Mouse (Mus musculus) lung, postnatal 0 days (tissue): ENCODE measurements at regions not wholly inside any gene's neighbourhood (a gene's known extent, or its start where the extent isn't known, plus 50 kb on each side); places are given as distances from the start of the nearest gene placed in this dataset.

Experiments used
- CTCF ChIP-seq: IDR thresholded peaks from 2 replicates; pipeline ENCODE4 v1.5.1; 2016; ENCODE audit warnings: antibody characterized with exemption, mild to moderate bottlenecking
- EP300 ChIP-seq: IDR thresholded peaks from 2 replicates; pipeline ENCODE4 v1.6.1; 2016; ENCODE audit warnings: antibody characterized with exemption, mild to moderate bottlenecking, control low read depth

DNA sequence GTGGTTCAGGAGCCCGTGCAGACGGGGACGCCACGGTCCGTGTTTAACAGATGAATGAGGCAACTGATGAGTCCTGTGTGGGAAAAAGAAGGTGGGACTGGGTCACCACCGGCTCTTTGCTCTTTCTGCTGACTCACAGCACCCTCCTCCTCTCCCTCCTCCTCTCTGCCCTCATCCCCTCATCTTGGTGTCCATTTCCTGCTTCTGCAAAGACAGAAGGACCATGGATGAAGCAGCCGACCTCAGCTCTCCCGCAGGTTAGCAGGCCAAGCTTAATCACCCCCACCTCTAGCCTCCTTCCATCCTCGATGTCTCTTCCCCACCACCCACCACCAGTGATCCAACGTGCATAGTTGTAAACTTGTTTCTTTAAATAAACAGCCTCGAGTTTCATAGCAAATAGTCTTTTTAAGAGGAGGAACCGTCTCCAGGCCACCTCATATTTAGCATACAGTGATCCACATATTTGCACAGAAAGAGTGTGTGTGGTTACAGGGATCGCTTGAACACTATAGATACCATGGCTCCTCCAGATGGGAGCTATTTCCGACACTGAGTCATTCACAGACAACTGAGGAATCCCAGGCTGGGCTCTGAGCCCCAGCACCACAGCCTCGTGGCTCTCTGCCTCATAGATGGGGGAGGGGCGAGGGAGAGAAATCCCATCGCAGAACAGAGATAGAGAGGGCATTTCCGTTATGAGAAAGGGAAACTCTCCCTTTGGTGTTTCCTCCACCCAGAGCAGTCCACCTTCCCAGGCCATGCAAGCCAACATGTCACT is 58.6 kb upstream of the Cplx2 start:
- TF ChIP-seq CTCF, result no peak
- TF ChIP-seq EP300, result peak; percentile 73
